9 mouse cellular contexts compared by ENCODE assay signal in genomic region chr6:147810710-147811109, GRCm38 (mm10).
DNase-seq lines count a peak whose midpoint lies in the region; ATAC-seq and TF ChIP-seq lines count a peak whose summit lies in the region.
"Had no signal": no experiment of that assay in that cellular context is flagged by ENCODE, and none has a peak within 500 bp of the region (broad histone marks: within the 10 kb centered on the region; RNA-seq: fewer than 3 reads in every experiment).

No protein-coding gene starts in this region.

- no peak overlapping the region for H3K9ac ChIP-seq in forebrain, embryonic 14.5 days (ENCODE audit: low read length)
- H3K9ac ChIP-seq in midbrain, postnatal 0 days (replicated peaks; ENCODE audit: low read length, poor library complexity, severe bottlenecking), result no peak overlapping the region
- H3K9ac ChIP-seq: limb, embryonic 15.5 days had no signal

- H3K27me3 ChIP-seq in forebrain, embryonic 14.5 days (replicated peaks; ENCODE audit: control insufficient read depth, insufficient read depth, low read length), result no peaks in the 10 kb centered on the region
- H3K27me3 ChIP-seq in forebrain, embryonic 10.5 days (ENCODE audit: poor library complexity, severe bottlenecking), result no peaks in the 10 kb centered on the region
- H3K27me3 ChIP-seq in midbrain, postnatal 0 days (ENCODE audit: insufficient read depth, low read length), result no peaks in the 10 kb centered on the region
- H3K27me3 ChIP-seq: limb, embryonic 15.5 days had no signal

- no peak overlapping the region for H3K4me3 ChIP-seq in forebrain, embryonic 14.5 days (ENCODE audit: low read depth, low read length)
- H3K4me3 ChIP-seq in forebrain, embryonic 10.5 days, result no peak overlapping the region
- H3K4me3 ChIP-seq in midbrain, postnatal 0 days (ENCODE audit: low read depth, low read length), result no peak overlapping the region
- H3K4me3 ChIP-seq: limb, embryonic 15.5 days had no signal

- H3K4me1 ChIP-seq in forebrain, embryonic 14.5 days (ENCODE audit: control insufficient read depth, insufficient read depth, low read length), result no peaks in the 10 kb centered on the region
- no peaks in the 10 kb centered on the region for H3K4me1 ChIP-seq in forebrain, embryonic 10.5 days
- H3K4me1 ChIP-seq in midbrain, postnatal 0 days (ENCODE audit: insufficient read depth, low read length), result no peaks in the 10 kb centered on the region
- H3K4me1 ChIP-seq: limb, embryonic 15.5 days had no signal

- no peaks in the 10 kb centered on the region for H3K9me3 ChIP-seq in forebrain, embryonic 14.5 days (replicated peaks; ENCODE audit: control insufficient read depth, low read length)
- no peaks in the 10 kb centered on the region for H3K9me3 ChIP-seq in forebrain, embryonic 10.5 days
- no peaks in the 10 kb centered on the region for H3K9me3 ChIP-seq in midbrain, postnatal 0 days (ENCODE audit: low read length)
- H3K9me3 ChIP-seq: limb, embryonic 15.5 days had no signal

- TF ChIP-seq CTCF in midbrain, postnatal 0 days (IDR thresholded peaks at IDR 0.05), result peak; percentile 69

- H3K4me2 ChIP-seq in forebrain, embryonic 14.5 days (ENCODE audit: low read length), result no peak overlapping the region
- H3K4me2 ChIP-seq in midbrain, postnatal 0 days (ENCODE audit: low read depth, low read length, poor library complexity, severe bottlenecking), result no peak overlapping the region
- H3K4me2 ChIP-seq: limb, embryonic 15.5 days had no signal

- no peak overlapping the region for H3K27ac ChIP-seq in forebrain, embryonic 14.5 days (ENCODE audit: low read depth, low read length)
- H3K27ac ChIP-seq in forebrain, embryonic 10.5 days, result no peak overlapping the region
- H3K27ac ChIP-seq in midbrain, postnatal 0 days (ENCODE audit: low read depth, low read length), result no peak overlapping the region
- H3K27ac ChIP-seq: limb, embryonic 15.5 days had no signal

- no peak for ATAC-seq in forebrain, embryonic 14.5 days
- no peak for ATAC-seq in midbrain, postnatal 0 days (ENCODE audit: low FRiP score)

- WGBS in forebrain, embryonic 14.5 days, result 10% methylated on average over 1 of the region's 1 CpGs
- 30% methylated on average over 1 of the region's 1 CpGs for WGBS in forebrain, embryonic 10.5 days
- WGBS in midbrain, postnatal 0 days, result 45% methylated on average over 1 of the region's 1 CpGs

- peak; percentile 56 for DNase-seq in forebrain, embryonic 14.5 days (ENCODE audit: low spot score)
- no peak for DNase-seq in forebrain, embryonic 10.5 days (ENCODE audit: extremely low spot score, low spot score)
- peak; percentile 64 for DNase-seq in adrenal gland, adult 8-10 months
- DNase-seq in embryo, embryonic 11 days, result peak; percentile 57
- peak; percentile 76 for DNase-seq in heart, postnatal 4 days
- peak; percentile 59 to 73 for DNase-seq in layer of hippocampus, postnatal 36 days
- peak; percentile 23 for DNase-seq in midbrain, postnatal 0 days (ENCODE audit: low spot score)
- DNase-seq in thymus, postnatal 36 days, result peak; percentile 2 to 8

- H3K36me3 ChIP-seq in forebrain, embryonic 14.5 days (ENCODE audit: control insufficient read depth, insufficient read depth, low read length), result no peaks in the 10 kb centered on the region
- H3K36me3 ChIP-seq in forebrain, embryonic 10.5 days (replicated peaks), result no peaks in the 10 kb centered on the region
- H3K36me3 ChIP-seq in midbrain, postnatal 0 days (ENCODE audit: insufficient read depth, low read length), result no peaks in the 10 kb centered on the region
- H3K36me3 ChIP-seq: limb, embryonic 15.5 days had no signal
